Mouse (Mus musculus): ENCODE measurements around the gene Il10rb.

The Il10rb gene

DNA sequence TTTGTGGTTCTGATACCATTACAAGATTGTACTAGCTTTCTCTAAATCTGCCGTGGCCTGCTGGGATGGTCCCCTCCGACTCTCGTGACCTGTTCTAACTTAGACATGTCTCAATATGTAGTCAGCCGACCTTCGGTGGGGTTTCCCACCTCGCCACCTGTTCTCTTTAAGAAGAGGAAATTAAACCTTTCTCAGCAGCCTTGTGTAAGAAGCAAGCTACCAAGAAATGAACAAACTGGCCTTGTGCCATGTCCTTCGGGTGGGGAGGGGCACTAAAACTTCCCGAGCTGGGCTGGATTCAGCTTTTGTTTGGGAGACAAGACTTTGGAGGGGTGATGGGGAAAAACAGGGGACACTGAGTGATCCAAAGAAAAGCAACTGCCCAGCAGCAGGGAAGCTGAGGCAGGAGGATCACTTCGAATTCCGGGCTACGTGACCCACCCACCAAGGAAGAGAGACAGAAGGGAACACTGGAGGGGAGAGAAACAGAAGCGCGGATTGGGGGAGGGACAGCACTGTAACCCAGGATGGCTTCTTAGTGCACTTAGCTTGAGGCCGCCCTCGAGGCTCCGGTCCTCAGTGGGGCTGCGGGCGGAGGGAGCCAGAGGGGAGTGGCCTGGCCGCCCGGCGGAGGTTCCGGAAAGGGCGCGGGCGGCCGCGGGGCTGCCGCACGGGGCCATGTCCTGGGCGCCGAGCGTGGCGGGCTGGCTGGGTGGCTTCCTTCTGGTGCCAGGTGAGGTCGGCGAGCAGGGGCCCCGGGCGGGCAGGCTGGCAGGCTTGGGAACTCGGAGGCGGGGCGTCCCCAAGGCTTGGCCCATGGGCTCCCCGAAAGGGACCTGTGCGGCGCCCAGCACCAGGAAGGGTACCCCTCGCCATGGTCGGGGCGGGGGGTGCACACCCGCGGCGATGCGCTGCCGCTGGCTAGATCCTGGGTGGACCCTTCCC, at the start of gene Il10rb:
Gene Il10rb, plus strand, starts transcription at position 525 of the 945 bp plus-strand sequence.
- peak; percentile 69 for DNase-seq (ENCODE audit: low spot score)

DNA sequence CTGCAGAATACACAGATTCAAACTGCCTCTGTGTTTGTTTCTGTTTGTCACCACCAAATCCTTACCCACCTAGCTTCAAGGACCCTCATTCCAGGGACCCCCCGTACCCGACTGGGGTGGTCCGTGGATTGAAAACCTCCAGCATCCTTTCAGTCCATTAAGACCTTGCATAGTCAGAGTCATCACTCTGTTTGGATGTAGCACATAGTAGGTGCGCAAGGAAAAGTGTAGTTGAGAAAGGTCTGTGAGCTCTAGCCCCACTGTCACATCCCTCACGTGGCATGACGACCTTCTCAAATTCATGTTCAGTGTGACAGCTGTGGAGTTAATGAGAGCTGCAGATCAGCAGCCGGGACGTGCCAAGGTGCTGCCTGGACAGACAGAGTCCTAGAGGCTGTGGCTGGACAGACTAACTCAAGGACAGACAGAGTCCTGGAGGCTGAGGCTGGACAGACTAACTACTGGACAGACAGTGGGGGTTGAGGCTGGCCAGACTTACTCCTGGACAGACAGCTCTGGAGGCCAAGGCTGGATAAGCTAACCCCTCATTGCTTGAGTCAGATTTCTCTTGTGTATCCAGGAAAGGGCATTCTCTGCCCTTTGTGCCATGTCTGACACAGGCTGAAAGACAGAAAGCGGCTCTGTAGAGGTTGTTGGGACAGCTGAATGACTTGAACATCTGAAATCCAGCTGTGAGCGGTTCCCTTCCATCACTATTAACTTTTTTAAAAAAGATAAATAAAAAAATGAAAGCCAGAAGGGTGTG, 49.0 kb upstream of the Il10rb start:
- DNase-seq (ENCODE audit: low spot score), result no peak

GRCm38 (mm10) chr16:91357526-91357900, 48.5 kb upstream of the Il10rb start:
- DNase-seq (ENCODE audit: low spot score), result no peak

DNA sequence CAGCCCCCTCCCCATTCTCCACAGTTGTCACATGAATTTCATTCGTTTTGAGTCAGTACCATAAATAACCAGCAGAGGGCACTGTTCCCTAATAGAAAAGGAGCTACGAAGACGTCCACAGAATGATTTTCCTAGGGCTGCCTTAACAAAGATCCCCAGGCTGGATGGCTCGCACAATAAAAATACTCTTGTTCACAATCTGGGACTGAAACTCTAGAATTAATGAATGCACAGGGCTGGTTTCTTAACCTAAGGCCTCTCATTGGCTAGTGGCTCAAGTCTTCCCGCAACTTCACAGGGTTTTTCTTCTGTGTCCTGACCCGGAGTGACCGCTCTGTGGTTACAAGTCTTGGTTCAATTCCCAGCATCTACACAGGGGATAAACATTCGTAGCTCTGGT, 47.4 kb upstream of the Il10rb start:
- DNase-seq (ENCODE audit: low spot score), result peak; percentile 82

DNA sequence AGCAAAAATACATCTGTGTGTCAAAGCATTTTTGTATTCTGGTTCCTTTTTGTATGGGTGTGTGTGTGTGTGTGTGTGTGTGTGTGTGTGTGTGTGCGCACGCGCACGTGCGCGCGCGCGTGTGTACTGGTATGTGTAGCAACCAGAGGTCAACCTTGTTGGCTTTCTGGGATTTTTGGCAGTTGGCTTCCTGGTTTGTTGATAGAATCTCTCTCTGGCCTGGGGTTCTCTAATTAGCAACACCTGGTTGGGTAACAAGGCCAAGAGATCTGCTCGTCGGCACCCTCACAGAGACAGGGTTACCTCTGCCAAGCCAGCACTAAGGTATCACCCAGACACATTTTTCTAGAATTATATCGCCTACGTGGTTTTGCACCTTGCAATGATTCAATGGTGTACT, 46.4 kb upstream of the Il10rb start:
- DNase-seq (ENCODE audit: low spot score), result no peak

DNA sequence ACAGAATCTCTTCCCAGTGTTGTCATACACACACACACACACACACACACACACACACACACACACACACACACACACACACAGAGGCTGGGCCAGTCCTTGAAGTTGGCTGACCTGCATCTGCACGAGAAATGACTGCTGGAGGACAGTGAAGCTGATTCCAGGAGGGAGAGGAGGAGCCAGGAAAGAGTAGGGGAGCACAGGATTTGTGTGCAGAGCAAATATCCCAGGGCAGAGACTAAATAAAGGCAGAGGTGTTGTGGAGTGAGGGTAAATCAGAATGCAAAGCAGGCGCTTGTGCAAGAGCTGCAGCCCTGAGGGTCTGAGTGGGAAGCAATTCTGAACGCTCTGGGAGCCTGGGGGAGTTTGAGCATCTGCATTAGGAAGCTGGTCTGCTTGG, 45.8 kb upstream of the Il10rb start:
- no peak for DNase-seq (ENCODE audit: low spot score)

- no peak for DNase-seq (ENCODE audit: low spot score)
These were observed 44.0 kb upstream of the Il10rb start for GRCm38 (mm10) chr16:91362006-91362405.

GRCm38 (mm10) chr16:91362616-91363272, 43.2 kb upstream of the Il10rb start:
- no peak for DNase-seq (ENCODE audit: low spot score)

DNA sequence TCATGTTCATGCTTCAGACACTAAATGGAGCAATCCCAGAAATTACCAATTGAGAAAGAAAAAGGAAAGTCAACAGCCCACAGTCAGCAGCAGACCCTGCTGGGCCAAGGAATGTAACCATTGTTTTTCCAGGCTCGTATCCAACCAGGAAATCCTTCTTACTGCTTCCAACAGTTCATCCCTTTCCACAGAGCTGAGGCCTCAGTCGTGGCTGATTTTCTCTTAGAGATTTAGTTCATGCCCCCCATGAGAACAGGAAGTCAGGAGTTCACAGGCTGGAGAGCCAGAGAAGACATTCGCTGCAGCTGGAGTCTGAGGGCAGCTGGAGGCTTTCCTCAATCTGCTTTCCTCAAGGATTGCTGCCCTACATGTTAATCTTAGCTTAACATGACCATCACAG, 42.5 kb upstream of the Il10rb start:
- DNase-seq (ENCODE audit: low spot score), result no peak

GRCm38 (mm10) chr16:91366567-91366966, 39.4 kb upstream of the Il10rb start:
- no peak for DNase-seq (ENCODE audit: low spot score)

- no peak for DNase-seq (ENCODE audit: low spot score)
These were observed 38.9 kb upstream of the Il10rb start for GRCm38 (mm10) chr16:91367066-91367465.

DNA sequence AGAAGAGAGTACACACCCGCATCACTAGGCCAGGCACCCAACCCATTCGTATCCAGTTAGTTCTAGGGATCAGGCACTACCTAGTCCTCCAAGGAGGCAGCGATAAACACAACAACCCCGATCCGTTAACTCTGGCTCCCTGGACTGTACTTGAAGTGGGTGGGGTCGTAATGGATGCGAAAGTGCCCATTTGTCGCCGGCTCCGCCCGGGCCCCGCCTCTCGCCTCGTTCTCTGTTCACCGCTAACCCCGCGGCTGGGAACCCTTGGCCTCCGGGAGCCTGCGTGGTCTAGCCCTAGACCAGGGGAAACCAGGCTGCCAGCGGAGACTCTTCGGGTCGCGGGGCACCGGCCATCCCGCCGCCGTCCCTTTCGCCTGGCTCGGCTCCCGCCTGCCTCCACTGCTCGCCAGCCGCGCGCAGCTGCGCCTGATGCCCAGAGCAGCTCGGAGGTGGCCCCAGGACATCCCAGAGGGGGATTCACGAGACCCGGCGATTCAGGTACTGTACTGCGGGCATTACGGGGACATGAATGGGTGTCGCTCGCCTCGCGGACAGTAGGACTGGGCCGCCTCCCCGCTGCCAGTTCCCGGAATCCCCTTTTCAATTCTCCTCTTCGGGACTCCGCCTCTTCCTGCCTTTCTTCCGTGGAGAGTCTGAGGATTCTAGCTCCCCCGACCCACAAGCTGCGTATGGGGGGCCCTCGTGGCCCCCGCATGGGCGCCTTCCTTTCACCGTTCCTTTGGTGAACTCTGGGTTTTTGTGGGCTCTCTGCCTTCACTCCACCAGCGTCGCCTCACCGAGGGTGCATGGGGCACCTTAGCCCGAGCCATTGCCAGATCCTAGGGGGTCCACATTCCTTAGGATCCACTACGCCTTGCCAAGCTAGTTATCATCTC, 33.1 kb upstream of the Il10rb start, which contains the start of gene Ifnar2:
Gene Ifnar2, plus strand, starts transcription at position 207 of the 896 bp plus-strand sequence.
- peak; percentile 85 for DNase-seq (ENCODE audit: low spot score)

DNA sequence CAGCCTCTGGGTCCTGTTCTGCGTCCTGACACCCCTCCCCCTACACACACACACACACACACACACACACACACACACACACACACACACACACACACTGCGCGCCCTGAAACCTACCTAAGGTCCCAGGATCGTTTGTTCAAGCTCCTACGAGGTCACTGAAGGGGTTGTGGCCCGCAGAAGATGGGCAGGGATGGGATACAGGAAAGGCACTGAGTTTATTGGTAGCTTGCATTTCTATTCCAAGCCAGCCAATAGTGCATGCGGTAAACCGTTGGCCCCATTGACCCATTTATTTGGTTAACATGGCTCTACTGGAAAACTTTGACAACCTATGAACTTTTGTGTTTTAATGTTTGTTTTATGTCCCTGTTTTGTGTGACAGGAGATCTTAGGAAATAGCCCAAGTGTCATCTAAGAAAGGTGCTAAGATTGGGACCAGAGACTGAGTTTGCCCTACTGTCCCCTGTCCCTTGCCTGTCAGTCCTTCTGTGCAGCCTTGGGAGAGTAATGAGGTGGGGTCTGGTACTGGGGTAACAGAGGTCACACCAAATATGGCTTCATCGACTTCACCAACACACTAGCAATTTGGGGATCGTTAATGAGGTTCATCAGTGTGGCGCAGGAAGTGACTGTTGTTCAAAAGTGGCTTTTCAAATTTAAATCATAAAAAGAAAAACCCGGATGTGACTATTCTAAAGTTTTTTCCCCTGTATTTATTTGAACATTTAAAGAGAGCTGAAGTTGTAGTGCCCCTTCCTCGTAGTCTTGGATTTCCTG, 32.3 kb upstream of the Il10rb start:
- no peak for DNase-seq (ENCODE audit: low spot score)

DNA sequence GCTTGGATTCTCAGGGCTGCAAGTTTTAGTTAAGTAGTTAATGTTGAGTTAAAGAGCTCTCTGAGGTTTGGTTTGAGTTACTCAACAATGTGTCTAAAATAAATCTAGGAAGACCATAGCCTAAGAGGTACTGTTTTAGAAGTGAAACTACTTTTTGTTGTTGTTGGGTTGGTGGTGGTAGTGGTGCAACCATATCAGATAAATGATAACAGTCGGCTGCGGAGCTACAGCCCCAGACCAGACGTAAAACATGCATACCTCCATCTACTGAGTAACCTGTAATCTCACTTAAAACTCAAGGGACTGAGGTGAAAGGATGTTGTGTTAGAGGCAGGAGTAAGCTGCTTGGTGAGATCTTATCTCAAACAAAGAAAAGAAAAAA, 31.7 kb upstream of the Il10rb start:
- DNase-seq (ENCODE audit: low spot score), result no peak

DNA sequence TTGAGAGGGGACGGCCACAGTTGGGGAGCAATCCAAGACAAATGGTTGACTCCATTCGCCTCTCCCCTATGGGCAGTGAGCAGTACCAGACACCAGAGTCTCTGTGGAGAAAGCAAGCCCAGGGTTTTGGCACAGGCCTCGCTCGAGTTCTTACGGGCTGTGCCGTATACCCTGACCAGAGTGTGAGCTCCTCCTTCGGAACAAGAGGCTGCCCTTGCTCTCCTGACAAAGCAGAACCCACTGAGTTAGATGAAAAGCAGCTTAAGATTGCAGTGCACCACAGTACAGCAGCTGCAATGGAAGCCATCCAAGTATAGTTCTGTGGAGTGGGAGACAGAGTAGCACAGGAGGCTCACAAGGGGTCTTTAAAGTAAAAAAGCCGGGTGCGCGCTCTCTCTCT, 29.3 kb upstream of the Il10rb start:
- no peak for DNase-seq (ENCODE audit: low spot score)

GRCm38 (mm10) chr16:91378431-91378986, 27.5 kb upstream of the Il10rb start:
- DNase-seq (ENCODE audit: low spot score), result no peak

- DNase-seq (ENCODE audit: low spot score), result no peak
These were observed 27.0 kb upstream of the Il10rb start for GRCm38 (mm10) chr16:91378991-91379390.

GRCm38 (mm10) chr16:91379412-91379811, 26.6 kb upstream of the Il10rb start:
- DNase-seq (ENCODE audit: low spot score), result no peak

DNA sequence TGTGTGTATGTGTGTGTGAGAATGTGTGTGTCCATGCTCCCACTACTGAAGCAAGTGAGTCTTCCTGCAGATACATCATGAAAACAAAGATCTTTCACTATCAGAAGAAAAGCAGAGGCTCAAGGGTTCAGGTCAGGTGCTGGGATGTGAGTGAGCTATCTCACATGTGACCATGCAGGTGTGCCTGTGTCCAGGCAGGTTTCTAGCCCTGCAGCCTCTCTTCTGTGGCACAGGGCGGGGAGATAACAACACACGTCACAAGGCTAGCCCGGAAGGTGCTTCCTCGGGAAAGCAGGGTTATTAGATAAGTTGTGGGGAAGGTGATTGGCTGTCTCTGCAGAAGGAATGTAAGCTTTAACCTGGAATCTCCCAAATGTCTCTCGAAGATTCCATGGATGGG, 25.8 kb upstream of the Il10rb start:
- no peak for DNase-seq (ENCODE audit: low spot score)

GRCm38 (mm10) chr16:91381606-91382005, 24.4 kb upstream of the Il10rb start:
- DNase-seq (ENCODE audit: low spot score), result no peak
